Mouse (Mus musculus) R1 (cell line): ENCODE results near the gene Cd37.

Source experiments
- DNase-seq: peaks from one replicate; pipeline ENCODE4 v3.0.0-alpha.2; 2018; ENCODE audit warnings: low read depth, low spot score

The Cd37 gene

GRCm38 (mm10) chr7:45204380-45205143, 34.4 kb downstream of the Cd37 start, which contains the start of gene Ccdc155:
Ccdc155 (minus strand) TSS chr7:45204892.
- peak; percentile 100 for DNase-seq

DNA sequence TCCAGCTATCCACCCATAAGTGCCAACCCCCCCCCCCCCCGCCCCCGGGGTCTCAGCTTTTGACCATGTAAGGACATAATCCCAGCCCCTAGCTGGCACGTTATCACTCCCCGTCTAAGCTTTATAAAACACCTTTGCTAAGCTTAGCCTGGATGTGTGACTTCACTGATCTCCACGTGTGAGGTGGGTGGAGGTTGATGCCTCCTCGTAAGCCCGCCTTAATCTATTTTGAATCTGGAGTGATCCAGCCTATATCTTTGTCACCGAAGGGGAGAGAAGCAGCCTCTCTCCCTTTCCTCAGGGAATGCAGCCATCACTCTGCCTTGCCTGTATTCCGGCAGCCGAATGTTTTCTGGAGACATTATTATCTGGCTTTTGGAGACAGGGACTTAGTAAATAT, 36.3 kb downstream of the Cd37 start:
- no peak for DNase-seq

GRCm38 (mm10) chr7:45198961-45199360, 40.0 kb downstream of the Cd37 start:
- no peak for DNase-seq

DNA sequence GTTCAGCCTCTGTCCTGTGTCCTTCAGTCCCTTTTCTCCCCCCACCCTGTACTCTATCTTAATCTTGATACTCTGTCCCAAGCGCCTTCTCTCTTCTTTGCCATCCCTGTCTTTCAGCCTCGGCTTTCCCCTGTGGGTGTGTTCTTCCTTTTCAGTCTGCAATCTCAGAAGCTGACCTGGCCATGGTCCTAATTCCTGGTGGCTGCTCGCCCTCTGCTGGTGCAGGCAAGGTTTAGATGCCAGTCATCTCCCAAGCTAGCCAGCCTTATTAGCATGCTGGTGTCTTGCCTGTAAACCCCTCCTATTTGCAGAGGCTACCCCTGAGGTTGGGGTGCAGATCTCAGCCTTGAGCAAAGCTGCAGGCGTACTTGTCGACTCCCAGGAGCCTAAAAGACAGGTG, 40.5 kb downstream of the Cd37 start:
- DNase-seq, result peak; percentile 75

DNA sequence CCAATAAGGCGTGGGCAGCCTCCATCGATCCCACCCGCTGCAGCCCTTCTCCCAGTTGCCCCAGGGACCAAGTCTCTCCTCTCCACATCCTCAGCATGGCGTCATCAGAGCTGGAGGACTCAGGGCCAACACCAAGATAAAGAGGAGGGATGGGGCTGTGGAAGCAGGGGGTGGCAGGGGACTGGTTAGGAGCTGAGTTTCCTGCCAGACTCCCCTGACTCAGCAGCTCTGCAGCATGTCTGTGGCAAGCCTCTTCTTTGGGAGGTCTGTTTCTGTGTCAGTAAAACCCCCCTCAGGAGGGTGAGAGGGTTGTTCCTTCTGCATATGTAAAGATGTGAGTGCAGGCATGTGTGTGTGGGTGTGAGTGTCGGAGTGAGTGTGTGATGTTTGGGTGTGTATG, 41.9 kb downstream of the Cd37 start:
- DNase-seq, result no peak

DNA sequence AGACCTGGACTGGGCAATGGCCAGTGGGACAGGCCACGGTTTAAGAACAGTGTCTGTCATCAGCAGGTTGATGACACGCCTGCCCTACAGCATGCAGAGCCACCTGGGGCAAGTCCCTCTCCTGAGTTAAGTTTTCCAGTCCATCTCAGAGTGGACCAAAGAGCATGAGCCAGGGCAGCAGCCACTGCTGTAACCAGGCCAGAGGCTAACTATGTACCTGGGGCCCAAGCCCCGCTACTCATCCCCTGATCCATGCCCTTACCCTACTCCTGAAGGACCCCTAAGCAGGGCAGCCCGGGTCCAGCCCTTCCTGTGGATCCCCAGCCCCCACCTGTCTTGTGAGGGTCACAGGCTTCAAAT, 42.8 kb downstream of the Cd37 start:
- DNase-seq, result no peak

DNA sequence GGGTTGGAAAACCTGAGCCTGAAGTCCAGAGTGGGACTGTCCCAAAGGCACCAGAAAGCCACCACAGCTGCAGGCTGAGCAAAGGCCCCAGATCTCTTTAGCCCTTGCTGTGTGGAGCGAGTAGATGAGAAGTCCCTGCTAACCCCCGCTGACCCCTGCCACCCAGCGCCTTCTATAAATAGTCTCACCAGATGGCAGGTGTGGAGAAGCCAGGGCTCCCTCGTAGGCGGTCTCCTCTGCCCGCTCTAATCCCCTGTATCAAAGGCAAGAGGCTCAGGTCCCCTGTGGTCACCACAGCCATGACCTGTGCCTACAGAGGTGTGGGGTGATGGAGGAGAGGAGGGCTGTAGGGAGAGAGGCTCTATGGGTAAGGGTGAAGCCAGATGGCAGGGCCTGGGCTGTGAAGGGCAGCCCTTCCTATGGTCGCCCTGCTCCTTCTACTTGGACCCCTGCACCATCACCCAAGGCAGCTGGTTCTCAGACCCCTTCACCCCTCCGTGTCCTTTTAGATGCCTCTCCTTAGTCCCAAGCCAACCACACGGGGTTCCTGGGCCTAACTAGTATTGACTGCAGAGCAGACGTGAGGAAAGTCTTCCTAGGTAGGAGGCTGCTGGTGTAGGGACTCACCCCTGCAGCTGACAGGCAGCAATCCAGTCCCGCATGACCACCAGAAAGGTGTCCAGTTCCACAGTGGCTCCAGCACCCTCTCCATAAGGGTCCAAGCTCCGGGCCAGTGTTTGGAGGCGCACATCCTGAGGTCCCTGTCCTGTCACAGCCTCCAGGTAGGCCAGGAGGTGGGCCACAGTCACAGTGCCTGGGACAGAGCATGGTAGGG, 43.4 kb downstream of the Cd37 start:
- DNase-seq, result no peak

GRCm38 (mm10) chr7:45193871-45194785, 44.8 kb downstream of the Cd37 start:
- no peak for DNase-seq

DNA sequence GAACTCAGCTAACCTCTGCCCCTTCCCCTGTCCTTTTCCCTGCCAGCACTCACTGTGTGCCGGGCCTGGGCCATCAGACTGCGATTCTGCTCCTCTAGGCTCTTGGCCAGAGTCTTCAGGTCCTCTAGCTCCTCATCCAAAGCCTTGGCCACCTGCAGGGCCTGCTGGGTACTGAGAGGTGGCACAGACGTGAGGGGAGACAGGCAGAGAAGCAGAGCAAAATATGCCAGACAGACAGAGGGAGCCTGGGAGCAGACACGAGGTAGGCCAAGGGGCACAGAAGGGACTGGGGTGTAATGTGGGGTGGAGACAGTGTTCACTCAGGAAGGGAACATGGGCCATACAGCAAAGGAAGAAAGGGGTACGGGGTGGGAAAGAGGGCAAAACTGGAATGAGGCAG, 45.5 kb downstream of the Cd37 start:
- DNase-seq, result no peak

- no peak for DNase-seq
Observed at GRCm38 (mm10) chr7:45192585-45193310, 46.2 kb downstream of the Cd37 start.

DNA sequence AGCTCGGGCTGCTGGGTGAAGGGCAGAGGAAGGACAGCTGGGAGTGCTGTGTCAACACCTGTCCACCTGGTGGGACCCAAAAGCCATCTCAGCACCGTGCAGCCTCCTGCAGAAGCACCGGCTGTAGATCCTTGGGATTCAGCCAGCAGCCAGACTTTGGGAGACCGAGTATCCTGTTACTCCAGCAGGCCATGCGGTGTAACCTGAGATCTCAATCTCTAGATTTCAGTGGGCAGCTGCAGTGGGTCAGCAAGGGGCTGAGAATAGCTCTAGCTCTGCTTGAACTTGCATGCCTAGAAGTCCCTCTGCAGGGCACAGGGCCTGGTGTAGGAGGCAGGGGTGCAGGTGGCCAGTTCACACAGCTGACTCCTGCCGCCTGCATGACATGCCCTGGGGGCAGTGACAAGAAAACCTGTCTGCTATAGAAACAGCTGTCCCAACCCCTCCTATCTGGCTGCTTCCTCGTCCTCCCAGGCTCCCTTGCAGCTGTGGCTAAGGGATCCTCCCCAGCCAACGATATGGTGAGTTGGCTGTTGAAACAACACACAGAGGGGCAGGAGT, 47.0 kb downstream of the Cd37 start:
- DNase-seq, result no peak

DNA sequence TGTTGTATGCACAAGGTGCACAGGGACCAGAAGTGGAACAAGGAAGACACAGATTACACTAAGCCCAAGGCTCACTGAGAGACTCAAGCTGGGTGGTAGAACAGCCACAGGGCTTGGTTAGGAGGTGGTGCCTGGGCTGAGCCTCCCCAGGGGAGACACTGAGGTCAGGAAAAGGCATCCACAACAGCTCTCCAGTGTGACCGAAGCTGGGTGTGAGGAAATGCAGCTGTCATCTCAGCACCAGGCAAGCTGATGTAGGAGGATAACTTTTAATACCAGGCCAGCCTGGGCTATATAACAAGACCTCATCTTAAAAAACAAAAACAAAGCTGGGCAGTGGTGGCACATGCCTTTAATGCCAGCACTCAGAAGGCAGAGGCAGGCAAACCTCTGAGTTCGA, 47.8 kb downstream of the Cd37 start:
- DNase-seq, result no peak

GRCm38 (mm10) chr7:45190186-45190585, 48.7 kb downstream of the Cd37 start:
- no peak for DNase-seq

- no peak for DNase-seq
Observed at GRCm38 (mm10) chr7:45189600-45189999, 49.3 kb downstream of the Cd37 start.

- no peak for DNase-seq
Observed at GRCm38 (mm10) chr7:45185921-45186320, 53.0 kb downstream of the Cd37 start.

DNA sequence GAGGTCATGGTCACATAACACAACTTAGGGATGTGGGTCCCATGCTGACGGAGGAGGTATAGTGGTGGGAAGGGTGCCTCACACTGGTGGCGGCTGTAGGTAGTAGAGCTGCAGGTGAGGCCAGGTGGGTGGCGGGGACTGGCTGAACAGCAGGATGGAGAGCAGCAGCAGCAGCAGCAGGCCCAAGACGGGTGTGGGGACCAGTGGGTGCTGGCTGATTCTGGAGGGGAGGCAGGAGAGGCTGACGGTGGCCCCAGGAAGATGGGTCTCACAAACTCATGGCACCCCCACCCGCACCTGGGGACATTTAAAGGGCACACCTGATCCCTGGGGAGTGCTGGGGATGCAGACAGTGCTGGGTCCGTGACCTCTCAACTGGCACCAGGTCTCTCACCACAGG, 55.2 kb downstream of the Cd37 start:
- DNase-seq, result no peak
